Mouse (Mus musculus): ENCODE data around the gene Rnf39.

DNA sequence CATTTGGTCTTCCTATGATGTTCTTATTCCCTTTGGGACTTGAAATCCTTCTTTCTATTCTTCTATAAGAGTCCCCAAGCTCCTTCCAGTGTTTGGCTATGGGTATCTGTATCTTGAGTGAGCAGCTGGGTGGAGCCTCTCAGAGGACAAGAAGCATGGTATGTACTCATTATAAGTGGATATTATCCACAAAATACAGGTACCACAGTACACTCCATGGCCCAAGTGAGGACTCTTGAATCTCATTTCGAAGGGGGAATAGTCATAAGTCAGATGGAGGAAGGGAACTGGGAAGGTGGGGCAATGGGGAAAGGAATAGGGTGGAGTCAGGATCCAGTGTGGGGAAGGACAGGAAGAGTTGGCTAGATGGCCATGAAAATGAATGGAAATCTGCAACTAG lies 10.3 kb downstream of the Rnf39 start:
- TF ChIP-seq CTCF (conservative IDR thresholded peaks at IDR 0.05 in 1 of 2, IDR thresholded peaks at IDR 0.05 in 1 of 2; ENCODE audit: low read depth in 2 of 2, low read length in 2 of 2) (no peak), MYC (IDR thresholded peaks at IDR 0.05; ENCODE audit: low read depth, low read length) (no peak)

All from CH12.LX (cell line).